Mouse (Mus musculus): ENCODE measurements around the gene Epha6.

GRCm38 (mm10) chr16:60175580-60175979, 429.8 kb downstream of the Epha6 start:
- no peak for TF ChIP-seq POLR2A (IDR thresholded peaks at IDR 0.05; ENCODE audit: borderline replicate concordance, insufficient read depth, low read length)
- TF ChIP-seq CTCF (IDR thresholded peaks at IDR 0.05; ENCODE audit: borderline replicate concordance, insufficient read depth, low read depth, low read length): no peak
